ENCODE assay signal across 19 mouse cellular contexts in the genomic region with DNA sequence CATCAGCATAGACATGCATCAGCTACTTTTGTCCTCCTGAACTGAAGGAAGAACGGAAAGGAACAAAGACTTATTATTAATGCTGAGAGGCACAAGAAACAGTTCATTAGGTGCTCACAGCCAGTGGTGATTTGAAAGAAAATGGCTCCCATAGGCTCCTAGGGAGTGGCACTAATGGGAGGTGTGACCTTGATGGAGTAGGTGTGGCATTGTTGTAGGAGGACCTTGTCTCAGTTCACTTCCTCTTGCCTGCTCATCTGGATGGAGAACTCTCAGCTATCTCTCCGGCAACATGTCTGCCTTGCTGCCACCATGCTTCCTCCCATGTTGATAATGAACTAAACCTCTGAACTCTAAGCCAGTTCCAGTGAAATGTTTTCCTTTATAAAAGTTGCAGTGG. TPM values are rescaled to one million over a fixed set of nuclear protein-coding genes. Genes with fewer than 3 reads are reported as not detected.
"Had no signal": no experiment of that assay in that cellular context is flagged by ENCODE, and none has a peak within 500 bp of the region (broad histone marks: within the 10 kb centered on the region; RNA-seq: fewer than 3 reads in every experiment).

No protein-coding gene starts in this region.

- H3K9me3 ChIP-seq: liver, embryonic 15.5 days; lung, embryonic 15.5 days; midbrain, embryonic 13.5 days; midbrain, embryonic 15.5 days; neural tube, embryonic 12.5 days had no signal

- DNase-seq: liver, postnatal 0 days; lung, adult 2 months; lung, postnatal 14 days; lung, postnatal 36 days; right cerebral cortex, postnatal 25 days; right cerebral cortex, postnatal 4 days; spleen, adult 18-20 months; thymus, adult 18-20 months; thymus, postnatal 14 days; thymus, postnatal 36 days had no signal

- H3K9ac ChIP-seq: liver, embryonic 15.5 days; liver, postnatal 0 days; lung, embryonic 15.5 days; midbrain, embryonic 13.5 days; midbrain, embryonic 15.5 days; neural tube, embryonic 12.5 days had no signal

- H3K4me2 ChIP-seq: liver, embryonic 15.5 days; lung, embryonic 15.5 days; midbrain, embryonic 11.5 days; midbrain, embryonic 13.5 days; midbrain, embryonic 15.5 days; neural tube, embryonic 12.5 days had no signal

- H3K27ac ChIP-seq: liver, embryonic 15.5 days; lung, embryonic 15.5 days; macrophage; midbrain, embryonic 13.5 days; midbrain, embryonic 15.5 days; neural tube, embryonic 12.5 days had no signal

- H3K36me3 ChIP-seq: liver, embryonic 15.5 days; lung, embryonic 15.5 days; midbrain, embryonic 13.5 days; midbrain, embryonic 15.5 days; neural tube, embryonic 12.5 days had no signal

- H3K27me3 ChIP-seq: liver, embryonic 15.5 days; lung, embryonic 15.5 days; midbrain, embryonic 13.5 days; midbrain, embryonic 15.5 days; neural tube, embryonic 12.5 days had no signal

- H3K4me1 ChIP-seq: liver, embryonic 15.5 days; lung, embryonic 15.5 days; midbrain, embryonic 13.5 days; midbrain, embryonic 15.5 days; neural tube, embryonic 12.5 days had no signal

- H3K4me3 ChIP-seq: liver, embryonic 15.5 days; lung, embryonic 15.5 days; midbrain, embryonic 13.5 days; midbrain, embryonic 15.5 days; neural tube, embryonic 12.5 days had no signal

- ATAC-seq: liver, postnatal 0 days; lung, postnatal 0 days; midbrain, embryonic 13.5 days; midbrain, embryonic 15.5 days had no signal

RNA-seq across cellular contexts. Expression of a gene that starts 17.0 kb away (rescaled TPM):
- total RNA-seq: monocyte, adult 5-6 weeks had no signal
- polyA plus RNA-seq: macrophage had no signal
